Mouse (Mus musculus): ENCODE data around the gene Dusp2. TPM values are rescaled to one million over a fixed set of nuclear protein-coding genes. Genes with fewer than 3 reads are reported as not detected.

Dusp2 gene
- 11.8 and 12.4 TPM in 2 replicates for polyA plus RNA-seq (2012; ENCODE audit: low replicate concordance)

DNA sequence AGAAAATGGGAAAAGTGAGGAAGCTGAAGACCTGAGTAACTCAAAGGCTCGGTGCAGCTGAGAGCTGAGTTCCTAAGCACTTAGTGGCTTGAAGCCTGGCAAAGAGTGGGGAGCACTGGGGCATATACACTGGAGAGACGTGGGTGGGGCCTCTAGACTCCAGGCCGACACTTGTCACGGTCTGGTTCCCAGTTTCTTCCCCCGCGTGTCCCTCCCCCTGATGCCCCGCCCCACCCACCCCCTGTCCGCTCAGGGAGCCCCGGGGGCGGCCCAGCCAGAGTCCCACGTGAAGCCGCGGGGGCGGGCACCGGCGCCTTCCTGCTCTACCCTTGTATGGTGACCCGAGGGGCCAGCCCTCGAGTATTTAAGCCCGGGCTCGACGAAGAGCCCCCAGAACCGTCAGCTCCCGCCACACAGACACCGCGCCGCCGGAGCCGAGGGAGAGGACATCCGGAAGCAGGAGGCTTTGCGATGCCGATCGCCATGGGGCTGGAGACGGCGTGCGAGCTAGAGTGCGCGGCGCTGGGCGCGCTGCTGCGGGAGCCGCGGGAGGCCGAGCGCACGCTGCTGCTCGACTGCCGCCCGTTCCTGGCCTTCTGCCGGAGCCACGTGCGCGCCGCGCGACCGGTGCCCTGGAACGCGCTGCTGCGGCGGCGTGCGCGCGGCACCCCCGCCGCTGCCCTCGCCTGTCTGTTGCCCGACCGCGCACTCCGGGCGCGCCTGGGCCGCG lies at the start of gene Dusp2:
Gene Dusp2, plus strand, starts transcription at position 393 of the 730 bp plus-strand sequence.

DNA sequence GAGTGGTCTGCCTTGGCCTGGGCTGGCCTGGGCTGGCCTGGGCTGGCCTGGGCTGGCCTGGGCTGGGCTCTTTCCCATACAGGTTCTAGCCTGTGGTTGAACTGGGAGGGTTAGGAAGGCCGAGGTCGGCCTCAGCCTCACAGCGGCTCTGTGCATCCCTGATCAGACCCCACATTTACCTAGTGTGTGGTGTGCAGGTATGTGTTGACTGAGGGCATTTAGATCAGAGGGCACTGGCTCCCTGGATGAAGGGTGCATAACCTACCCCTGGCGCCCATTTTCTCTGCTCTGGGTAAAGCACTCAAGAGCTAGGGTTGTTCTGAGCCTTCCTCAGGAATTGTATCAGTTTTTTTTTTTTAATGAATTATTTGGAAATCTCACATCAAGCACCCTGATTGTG lies 2.5 kb downstream of the Dusp2 start, which contains the start of gene Astl:
Gene Astl, plus strand, starts transcription at position 224 of the 400 bp plus-strand sequence.

DNA sequence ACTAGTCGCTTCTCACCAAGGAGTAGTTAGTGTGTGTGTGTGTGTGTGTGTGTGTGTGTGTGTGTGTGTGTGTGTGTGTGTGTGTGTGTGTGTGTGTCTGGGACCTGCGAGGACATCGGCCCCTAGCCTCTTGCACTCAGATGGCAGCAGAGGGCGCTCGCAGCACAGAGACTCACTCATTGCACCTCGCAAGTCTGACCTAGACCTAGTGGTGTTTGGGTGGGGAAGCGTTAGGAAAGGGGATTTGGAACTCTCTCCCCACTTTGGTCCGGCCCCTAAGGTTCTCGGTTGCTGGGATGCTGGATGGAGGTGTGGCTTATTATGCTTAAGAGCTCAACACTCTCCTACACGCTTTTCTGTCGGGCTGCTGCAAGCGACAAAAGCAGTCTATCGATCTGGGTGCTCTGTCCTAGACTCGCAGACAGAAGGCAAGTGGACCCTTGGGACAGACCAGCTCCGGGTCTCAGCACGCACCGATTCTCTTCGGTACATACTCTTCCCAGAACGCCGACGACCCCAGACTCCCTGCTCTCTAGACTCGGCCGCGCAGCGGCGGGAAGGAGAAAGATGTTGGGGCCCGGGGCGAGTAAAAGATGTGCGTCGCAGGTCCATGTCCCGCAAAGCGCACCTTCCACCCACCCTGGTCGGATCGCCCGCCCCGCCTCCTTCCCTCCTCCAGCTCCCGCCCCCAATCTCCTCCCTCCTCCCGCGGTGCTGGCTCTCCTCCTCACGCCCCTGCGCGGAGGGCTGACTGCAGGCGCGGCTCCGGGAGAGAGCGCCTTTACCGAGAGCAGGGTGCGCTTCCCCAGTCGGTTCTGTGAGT lies 26.7 kb downstream of the Dusp2 start, which contains the start of gene Adra2b:
Gene Adra2b, plus strand, starts transcription at position 750 of the 823 bp plus-strand sequence.

Other genes with a start within 250 kb of the Dusp2 start
- gene Ncaph, start 202.2 kb upstream of the Dusp2 start, polyA plus RNA-seq (2012; ENCODE audit: low replicate concordance) = 11.2 and 15.0 TPM in 2 replicates
- 4.4 and 6.6 TPM in 2 replicates for gene Itpripl1, start 192.7 kb upstream of the Dusp2 start, polyA plus RNA-seq (2012; ENCODE audit: low replicate concordance)
- gene 1810024B03Rik, start 127.9 kb upstream of the Dusp2 start, polyA plus RNA-seq (2012; ENCODE audit: low replicate concordance) = 0.47 TPM in 1 of 2 replicates, not detected in the other
- 3.1 and 13.9 TPM in 2 replicates for gene Snrnp200, start 127.8 kb upstream of the Dusp2 start, polyA plus RNA-seq (2012; ENCODE audit: low replicate concordance)
- 10.1 and 19.2 TPM in 2 replicates for gene Ciao1, start 88.3 kb upstream of the Dusp2 start, polyA plus RNA-seq (2012; ENCODE audit: low replicate concordance)
- gene Tmem127, start 88.3 kb upstream of the Dusp2 start, polyA plus RNA-seq (2012; ENCODE audit: low replicate concordance) = 40.5 and 112 TPM in 2 replicates
- gene Stard7, start 65.9 kb upstream of the Dusp2 start, polyA plus RNA-seq (2012; ENCODE audit: low replicate concordance) = 34.0 and 55.3 TPM in 2 replicates
- not detected in 2 replicates for gene Astl, start 2.5 kb downstream of the Dusp2 start, polyA plus RNA-seq (2012; ENCODE audit: low replicate concordance)
- 0.05 and 0.15 TPM in 2 replicates for gene Adra2b, start 27.0 kb downstream of the Dusp2 start, polyA plus RNA-seq (2012; ENCODE audit: low replicate concordance)
- 0.15 TPM in 2 replicates for gene Gpat2, start 89.0 kb downstream of the Dusp2 start, polyA plus RNA-seq (2012; ENCODE audit: low replicate concordance)
- gene Fahd2a, start 108.4 kb downstream of the Dusp2 start, polyA plus RNA-seq (2012; ENCODE audit: low replicate concordance) = 15.9 and 24.4 TPM in 2 replicates
- 0.36 and 0.48 TPM in 2 replicates for gene Kcnip3, start 185.9 kb downstream of the Dusp2 start, polyA plus RNA-seq (2012; ENCODE audit: low replicate concordance)
- gene Prom2, start 205.3 kb downstream of the Dusp2 start, polyA plus RNA-seq (2012; ENCODE audit: low replicate concordance) = not detected in 2 replicates